Mouse (Mus musculus): ENCODE results near the gene Tubd1. TPM values are rescaled to one million over a fixed set of nuclear protein-coding genes. Genes with fewer than 3 reads are reported as not detected.

The Tubd1 gene
- total RNA-seq, 2 experiments from 2014 or later = 5.3 to 6.8 TPM

DNA sequence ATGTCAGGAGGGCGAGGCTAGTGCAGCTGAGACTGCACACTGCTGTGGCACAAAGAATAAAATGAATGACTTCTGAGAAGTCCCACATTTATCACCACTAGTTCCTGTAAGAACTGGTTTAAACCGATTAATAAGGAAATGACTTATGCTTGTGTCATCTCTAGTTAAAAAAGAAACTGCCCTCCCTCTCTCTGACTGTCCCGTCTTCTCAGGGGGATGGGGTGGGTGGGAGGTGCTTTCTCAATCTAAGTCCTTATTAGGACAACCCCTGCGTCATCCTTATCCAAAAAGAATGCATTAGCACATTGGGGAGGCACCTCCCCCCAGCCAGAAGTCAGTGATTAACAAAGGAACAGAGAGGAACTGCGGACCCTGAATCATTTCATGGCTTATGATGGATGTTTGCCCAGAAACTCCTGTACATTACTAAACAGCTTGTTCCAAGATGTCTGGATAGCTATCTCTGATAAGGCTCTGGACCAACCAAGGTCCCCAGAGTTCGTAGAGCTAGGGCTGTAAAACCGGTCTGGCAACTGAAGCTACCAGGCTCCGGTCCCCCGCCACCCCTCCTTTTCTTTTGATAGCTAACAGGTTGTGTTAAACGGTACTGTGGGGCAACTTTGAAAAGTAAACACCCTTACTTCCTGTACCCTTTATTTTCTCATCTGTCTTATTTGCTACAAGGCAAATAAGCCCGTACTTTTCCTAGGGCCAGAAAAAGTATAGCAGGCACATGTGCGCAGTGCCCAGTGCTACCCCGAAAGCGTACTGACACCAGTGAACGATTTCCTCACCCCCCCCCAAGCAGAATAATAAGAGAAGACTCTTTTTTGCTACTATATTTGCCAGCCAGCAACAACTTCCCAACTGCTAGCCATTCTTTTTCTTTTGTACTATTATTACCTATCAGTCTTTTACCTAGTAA, 42.3 kb downstream of the Tubd1 start:
- DNase-seq (ENCODE audit: extremely low spot score in 1 of 2, low spot score in 2 of 2) = no peak
- Histone ChIP-seq H3K4me3 (no peak overlapping the region), H3K27ac (no peak overlapping the region)
- intact Hi-C loops (cut with DNase I) = no loop called here
- no peak for TF ChIP-seq CTCF (IDR thresholded peaks at IDR 0.05)

DNA sequence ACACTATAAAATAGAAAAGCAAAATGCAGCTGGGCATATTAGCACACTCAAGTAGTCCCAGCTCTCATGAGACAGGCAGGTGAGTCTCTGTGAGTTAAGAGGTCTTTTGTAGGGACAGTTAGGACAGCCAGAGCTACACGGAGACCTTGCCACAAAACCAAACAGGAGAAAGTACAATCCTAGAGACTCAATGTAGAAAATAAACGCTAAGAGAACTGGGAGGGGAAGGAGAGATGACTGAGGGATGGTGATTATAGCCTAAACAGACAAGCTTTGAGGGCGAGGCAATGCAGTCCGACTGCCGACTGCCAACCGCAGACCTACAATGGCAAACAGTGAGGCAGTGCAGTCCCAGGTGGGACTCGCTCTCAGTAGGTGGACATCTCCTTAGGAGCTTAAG, 43.0 kb downstream of the Tubd1 start:
- Histone ChIP-seq H3K4me3 (no peak overlapping the region), H3K27ac (no peak overlapping the region)
- intact Hi-C loops (cut with DNase I) = no loop called here
- no peak for TF ChIP-seq CTCF (IDR thresholded peaks at IDR 0.05)
- no peak for DNase-seq (ENCODE audit: extremely low spot score in 1 of 2, low spot score in 2 of 2)

DNA sequence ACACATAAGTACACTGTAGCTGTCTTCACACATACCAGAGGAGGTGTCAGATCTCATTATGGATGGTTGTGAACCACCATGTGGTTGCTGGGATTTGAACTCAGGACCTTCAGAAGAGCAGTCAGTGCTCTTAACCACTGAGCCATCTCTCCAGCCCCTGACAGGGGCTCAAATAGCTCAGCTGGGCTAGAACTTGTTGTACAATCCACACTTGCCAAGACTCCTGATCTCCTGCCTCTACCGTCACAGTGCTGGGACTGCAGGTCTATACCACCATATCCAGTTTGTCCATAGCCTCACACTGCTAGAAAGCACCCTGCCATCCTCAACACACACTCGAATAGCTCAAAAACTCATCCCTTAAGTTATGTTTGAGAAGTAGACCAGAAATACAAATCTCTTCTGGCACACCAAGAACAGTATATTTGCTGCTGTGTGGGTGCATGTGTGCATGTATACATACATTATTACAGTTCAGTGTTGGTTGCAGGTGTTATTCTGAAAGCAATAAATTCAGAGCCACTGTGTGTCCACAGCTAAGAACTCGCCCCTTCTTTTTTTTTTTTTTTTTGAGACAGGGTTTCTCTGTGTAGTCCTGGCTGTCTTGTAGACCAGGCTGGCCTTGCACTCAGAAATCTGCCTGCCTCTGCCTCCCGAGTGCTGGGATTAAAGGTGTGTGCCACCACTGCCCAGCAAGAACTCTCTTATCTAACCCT, 44.0 kb downstream of the Tubd1 start:
- DNase-seq (ENCODE audit: extremely low spot score in 1 of 2, low spot score in 2 of 2) = no peak
- intact Hi-C loops (cut with DNase I) = no loop called here

DNA sequence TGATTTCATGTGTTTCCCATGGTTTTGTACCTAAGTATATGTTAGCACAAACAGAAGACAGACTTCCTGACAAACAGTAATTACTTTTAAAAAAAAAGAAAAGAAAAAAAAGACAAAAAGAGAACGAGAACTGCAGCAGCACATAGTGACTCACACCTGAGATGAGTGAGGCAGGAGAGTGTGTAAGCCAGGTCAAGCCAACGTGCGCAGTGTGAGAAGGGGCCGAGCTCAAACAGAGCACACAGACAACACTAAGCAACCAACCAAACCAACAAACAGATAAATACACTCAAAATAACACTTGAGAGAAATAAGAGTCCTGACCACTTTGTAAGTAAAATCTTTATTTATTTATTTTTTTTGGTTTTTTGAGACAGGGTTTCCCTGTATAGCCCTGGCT, 45.3 kb downstream of the Tubd1 start:
- intact Hi-C loops (cut with DNase I) = no loop called here
- no peak for DNase-seq (ENCODE audit: extremely low spot score in 1 of 2, low spot score in 2 of 2)
- TF ChIP-seq CTCF (IDR thresholded peaks at IDR 0.05) = no peak
- H3K27ac ChIP-seq = no peak overlapping the region
- no peak overlapping the region for H3K4me3 ChIP-seq

More for the DNA sequence above, 44.0 kb downstream of the Tubd1 start:
- no peak overlapping the region for H3K4me3 ChIP-seq
- no peak overlapping the region for H3K27ac ChIP-seq
- no peak for TF ChIP-seq CTCF (IDR thresholded peaks at IDR 0.05)

DNA sequence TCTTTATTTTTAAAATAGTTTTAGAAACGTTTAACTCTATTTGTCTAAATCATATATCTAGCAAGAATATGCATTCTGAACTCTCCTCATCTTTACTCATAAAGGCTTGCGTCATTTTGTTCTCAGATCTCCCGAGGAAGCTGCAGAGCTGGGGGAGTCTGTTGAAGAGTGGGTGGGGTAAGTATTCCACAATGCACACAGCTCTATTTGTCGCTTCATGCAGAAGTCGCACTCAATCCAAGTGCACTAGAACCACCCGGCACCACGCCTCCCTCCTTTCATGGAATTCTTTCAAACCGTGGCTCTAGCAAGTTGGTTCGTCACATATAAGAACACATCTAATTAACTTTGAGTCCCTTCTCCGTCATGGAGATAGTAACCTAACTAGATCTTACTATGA, 45.8 kb downstream of the Tubd1 start:
- TF ChIP-seq CTCF (IDR thresholded peaks at IDR 0.05) = no peak

DNA sequence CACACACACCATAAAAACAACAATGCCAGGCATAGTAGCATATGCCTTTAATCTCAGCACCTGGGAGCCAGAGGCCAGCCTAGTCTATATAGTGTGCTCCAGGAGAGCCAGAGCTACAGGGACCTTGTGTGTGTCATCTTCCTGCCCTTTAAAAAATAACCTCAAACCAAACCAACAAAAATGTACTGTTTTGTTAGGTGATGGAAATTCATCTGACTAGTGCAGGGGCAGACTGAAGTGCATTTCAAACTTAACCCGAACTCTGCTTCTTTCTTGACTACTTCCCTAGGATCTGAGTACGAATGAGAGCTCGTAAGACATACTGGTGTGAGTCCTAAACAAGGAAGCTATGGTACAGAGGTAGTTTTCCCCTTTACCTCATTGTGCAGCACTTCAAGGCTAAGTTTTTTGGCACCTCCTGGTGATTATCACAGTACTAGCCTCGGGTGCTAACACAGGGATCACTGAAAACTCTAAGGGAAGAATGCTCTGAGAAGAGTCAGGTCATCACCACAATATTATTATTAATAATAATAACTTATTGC, 46.6 kb downstream of the Tubd1 start:
- intact Hi-C loops (cut with DNase I) = no loop called here
- no peak for TF ChIP-seq CTCF (IDR thresholded peaks at IDR 0.05)
- no peak for DNase-seq (ENCODE audit: extremely low spot score in 1 of 2, low spot score in 2 of 2)
- no peak overlapping the region for H3K4me3 ChIP-seq
- H3K27ac ChIP-seq = no peak overlapping the region

More for the DNA sequence above, 45.8 kb downstream of the Tubd1 start:
- intact Hi-C loops (cut with DNase I) = no loop called here
- no peak overlapping the region for H3K27ac ChIP-seq
- no peak overlapping the region for H3K4me3 ChIP-seq
- DNase-seq (ENCODE audit: extremely low spot score in 1 of 2, low spot score in 2 of 2) = no peak

DNA sequence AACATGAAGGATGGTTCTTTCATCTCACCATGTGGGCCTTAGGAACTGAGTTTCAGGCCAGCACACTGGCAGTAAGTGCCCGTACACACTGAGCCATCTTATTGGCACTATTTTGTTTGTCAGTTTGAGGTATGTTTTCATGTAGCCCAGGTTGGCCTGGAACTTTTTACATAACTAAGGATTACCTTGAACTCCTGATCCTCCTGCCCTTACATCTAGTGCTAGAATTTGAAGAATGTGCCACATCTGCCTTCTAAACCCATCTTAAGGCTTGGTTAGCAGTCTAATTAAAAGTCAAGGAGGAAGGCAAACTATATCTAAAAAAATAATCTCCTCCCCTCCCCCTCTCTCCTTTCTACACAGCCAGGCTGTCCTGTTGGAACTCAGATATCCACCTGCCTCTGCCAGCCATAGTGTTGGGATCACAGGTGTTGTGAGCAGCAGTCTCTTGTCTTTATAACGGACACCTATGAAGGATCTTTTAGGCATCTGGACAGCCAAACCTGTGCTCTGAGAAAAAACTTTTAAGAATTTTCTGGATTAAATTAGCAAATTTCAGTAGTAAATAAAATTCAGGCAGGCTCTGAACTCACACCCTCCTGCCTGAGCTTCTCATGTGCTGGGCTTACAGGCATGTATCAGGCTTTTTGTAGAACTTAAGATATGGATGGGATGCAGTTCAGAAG, 47.3 kb downstream of the Tubd1 start:
- Histone ChIP-seq H3K27ac (no peak overlapping the region), H3K4me3 (no peak overlapping the region)
- no peak for DNase-seq (ENCODE audit: extremely low spot score in 1 of 2, low spot score in 2 of 2)
- no peak for TF ChIP-seq CTCF (IDR thresholded peaks at IDR 0.05)
- intact Hi-C loops (cut with DNase I) = no loop called here

DNA sequence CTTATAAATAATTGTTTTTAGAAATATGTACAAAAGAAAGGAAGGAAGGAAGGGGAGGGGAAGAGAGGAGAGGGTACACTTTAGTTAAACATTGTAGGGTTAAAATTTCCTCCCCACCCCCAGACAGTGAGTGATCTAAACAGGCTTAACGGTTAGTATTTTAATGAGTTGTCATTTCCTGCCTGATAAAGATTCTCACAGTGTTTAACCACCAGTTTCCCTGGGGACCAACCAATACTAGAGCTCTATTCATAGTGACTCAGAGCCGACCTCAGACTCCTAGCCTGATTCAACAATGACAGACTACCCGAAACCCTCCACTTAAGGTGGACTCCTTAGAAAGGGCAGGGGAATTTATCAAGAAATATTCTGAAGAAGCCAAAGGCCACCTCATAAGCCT, 48.2 kb downstream of the Tubd1 start:
- no peak overlapping the region for H3K27ac ChIP-seq
- no peak for DNase-seq (ENCODE audit: extremely low spot score in 1 of 2, low spot score in 2 of 2)
- H3K4me3 ChIP-seq = no peak overlapping the region
- intact Hi-C loops (cut with DNase I) = no loop called here
- TF ChIP-seq CTCF (IDR thresholded peaks at IDR 0.05) = no peak

DNA sequence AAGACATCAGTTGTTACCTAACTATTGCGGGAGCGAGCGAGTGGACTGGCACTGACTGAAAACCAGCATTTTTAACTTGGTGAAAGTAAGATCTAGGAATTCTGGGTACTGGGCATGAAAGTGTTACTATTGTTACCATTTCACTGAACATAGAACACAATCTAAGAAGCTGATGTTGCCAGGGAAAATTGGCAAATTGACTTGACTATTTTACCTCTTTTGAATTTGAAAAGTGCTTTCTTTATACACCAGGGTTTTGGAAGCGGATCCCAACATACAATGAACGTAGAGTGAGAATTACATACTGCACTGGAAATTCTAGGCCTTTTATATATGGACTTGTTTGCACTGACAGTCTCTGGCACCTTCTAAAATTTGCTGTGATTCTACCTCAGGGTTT, 48.7 kb downstream of the Tubd1 start:
- DNase-seq (ENCODE audit: extremely low spot score in 1 of 2, low spot score in 2 of 2) = no peak
- no peak for TF ChIP-seq CTCF (IDR thresholded peaks at IDR 0.05)
- no peak overlapping the region for H3K27ac ChIP-seq
- no peak overlapping the region for H3K4me3 ChIP-seq
- intact Hi-C loops (cut with DNase I) = no loop called here

DNA sequence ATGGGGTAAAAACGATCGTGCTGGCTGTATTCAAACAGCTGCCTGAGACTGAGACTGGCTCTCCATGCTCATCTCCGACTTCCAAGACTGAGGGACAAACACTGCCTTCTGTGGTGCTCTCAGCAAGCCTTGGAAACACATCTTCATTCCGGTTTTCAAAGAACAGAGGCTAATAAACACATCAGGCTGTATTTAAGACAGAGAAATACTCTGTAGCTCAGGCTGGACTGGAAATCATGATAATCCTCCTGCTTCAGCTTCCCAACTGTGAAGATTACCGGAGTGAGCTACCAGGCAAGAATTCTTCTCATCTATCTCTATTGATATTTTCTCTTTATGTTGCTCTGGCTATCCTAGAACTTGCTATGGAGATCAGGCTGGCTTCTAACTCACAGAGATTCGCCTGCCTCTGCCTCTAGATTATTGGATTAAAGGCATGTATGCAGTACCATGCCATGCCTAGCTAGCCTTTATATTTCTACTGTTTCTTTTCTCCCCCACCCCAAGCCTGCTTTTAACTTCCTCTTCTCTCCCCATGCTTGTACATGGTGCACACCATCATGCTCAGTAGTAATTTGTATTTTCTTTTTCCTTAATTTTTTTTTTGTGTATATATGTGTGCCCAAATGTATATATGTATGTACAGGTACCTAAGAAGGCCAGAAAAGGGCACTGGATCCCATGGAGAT, 49.5 kb downstream of the Tubd1 start:
- no peak overlapping the region for H3K4me3 ChIP-seq
- no peak for TF ChIP-seq CTCF (IDR thresholded peaks at IDR 0.05)
- DNase-seq (ENCODE audit: extremely low spot score in 1 of 2, low spot score in 2 of 2) = no peak
- intact Hi-C loops (cut with DNase I) = no loop called here
- H3K27ac ChIP-seq = no peak overlapping the region

DNA sequence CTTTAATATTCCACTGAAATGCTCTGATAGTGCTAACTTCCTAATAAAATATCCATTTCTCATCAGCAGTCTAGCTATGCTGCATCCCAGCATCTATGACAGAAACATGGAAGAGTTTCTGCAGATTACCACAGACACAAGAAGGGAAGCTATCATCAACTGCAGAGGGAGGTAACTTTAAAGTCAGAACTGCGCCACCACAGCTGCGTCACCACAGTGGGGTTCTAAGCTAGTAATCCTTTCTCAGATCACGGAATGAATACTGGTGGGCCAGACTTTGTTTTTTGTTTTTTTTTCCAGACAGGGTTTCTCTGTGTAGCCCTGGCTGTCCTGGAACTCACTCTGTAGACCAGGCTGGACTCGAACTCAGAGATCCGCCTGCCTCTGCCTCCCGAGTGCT, 50.6 kb downstream of the Tubd1 start:
- DNase-seq (ENCODE audit: extremely low spot score in 1 of 2, low spot score in 2 of 2) = no peak
- no peak for TF ChIP-seq CTCF (IDR thresholded peaks at IDR 0.05)
- H3K4me3 ChIP-seq = no peak overlapping the region
- H3K27ac ChIP-seq = no peak overlapping the region
- intact Hi-C loops (cut with DNase I) = no loop called here
